Mouse (Mus musculus): ENCODE measurements around the gene Mylk3. TPM values are rescaled to one million over a fixed set of nuclear protein-coding genes. Genes with fewer than 3 reads are reported as not detected.

Mylk3 gene
- polyA plus RNA-seq, 1 experiment: 0.14 TPM

DNA sequence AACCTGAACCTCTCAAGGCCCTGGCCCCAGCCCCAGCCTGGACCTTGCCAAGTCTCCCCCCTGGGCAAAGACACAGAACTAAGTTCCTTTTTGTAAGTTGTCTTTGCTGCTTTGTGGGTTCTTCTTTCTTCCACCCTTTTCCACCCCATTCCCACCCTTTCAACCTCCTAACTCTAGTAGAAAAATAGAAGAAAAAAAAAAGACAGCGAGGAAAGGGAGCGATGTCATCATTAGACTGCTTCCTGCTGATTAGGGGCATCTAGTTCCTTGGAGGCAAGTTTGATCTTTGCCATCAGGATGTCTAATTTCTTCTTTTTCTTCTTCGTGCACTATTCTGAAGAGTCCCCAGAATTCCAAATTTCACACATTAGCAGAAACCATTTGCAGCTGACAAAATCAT lies 73.1 kb downstream of the Mylk3 start:
- no peak for TF ChIP-seq POLR2A (IDR thresholded peaks at IDR 0.05; ENCODE audit: borderline replicate concordance, extremely low read depth, insufficient read depth, insufficient read length, poor library complexity, severe bottlenecking)
- no peak for TF ChIP-seq CTCF (IDR thresholded peaks at IDR 0.05; ENCODE audit: borderline replicate concordance, extremely low read depth, insufficient read depth, insufficient read length)
- DNase-seq (ENCODE audit: low read depth): no peak

DNA sequence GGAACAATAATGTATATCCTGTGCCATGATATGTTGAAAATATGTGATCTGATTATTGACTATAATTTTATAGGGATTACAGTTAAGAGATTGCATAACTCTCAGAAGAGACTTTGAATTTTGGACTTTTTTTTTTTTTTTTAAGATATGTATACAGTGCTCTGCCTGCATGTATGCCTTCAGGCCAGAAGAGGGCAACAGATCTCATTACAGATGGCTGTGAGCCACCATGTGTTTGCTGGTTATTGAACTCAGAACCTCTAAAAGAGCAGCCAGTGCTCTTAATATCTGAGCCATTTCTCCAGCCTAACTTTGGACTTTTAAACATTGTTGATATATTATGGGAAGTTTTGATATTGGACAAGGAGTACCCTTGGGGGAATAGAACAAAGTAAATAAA lies 74.4 kb downstream of the Mylk3 start:
- TF ChIP-seq POLR2A (IDR thresholded peaks at IDR 0.05; ENCODE audit: borderline replicate concordance, extremely low read depth, insufficient read depth, insufficient read length, poor library complexity, severe bottlenecking): no peak
- peak; percentile 46; the same call in 1 of the 2 replicates for TF ChIP-seq CTCF (IDR thresholded peaks at IDR 0.05; ENCODE audit: borderline replicate concordance, extremely low read depth, insufficient read depth, insufficient read length)
- DNase-seq (ENCODE audit: low read depth): peak; percentile 38

DNA sequence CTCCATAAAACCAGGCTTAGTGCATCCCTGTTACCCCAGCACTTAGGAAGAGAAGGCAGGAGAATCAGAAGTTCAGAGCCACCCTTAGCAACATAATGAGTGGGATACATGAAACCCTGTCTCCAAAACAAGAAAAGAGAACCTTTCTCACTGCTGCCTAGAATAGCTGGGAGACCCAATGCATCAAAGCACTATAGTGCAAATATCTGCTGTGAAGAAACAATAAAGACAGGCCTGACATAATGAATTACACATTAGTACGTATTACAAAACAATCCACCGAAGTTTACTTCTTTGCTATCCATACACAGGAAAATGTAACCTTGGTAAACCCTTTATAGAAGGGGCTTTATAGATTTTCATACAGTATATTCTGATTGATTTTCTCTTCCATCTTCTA lies 77.6 kb downstream of the Mylk3 start:
- DNase-seq (ENCODE audit: low read depth): no peak
- TF ChIP-seq POLR2A (IDR thresholded peaks at IDR 0.05; ENCODE audit: borderline replicate concordance, extremely low read depth, insufficient read depth, insufficient read length, poor library complexity, severe bottlenecking): no peak
- no peak for TF ChIP-seq CTCF (IDR thresholded peaks at IDR 0.05; ENCODE audit: borderline replicate concordance, extremely low read depth, insufficient read depth, insufficient read length)

DNA sequence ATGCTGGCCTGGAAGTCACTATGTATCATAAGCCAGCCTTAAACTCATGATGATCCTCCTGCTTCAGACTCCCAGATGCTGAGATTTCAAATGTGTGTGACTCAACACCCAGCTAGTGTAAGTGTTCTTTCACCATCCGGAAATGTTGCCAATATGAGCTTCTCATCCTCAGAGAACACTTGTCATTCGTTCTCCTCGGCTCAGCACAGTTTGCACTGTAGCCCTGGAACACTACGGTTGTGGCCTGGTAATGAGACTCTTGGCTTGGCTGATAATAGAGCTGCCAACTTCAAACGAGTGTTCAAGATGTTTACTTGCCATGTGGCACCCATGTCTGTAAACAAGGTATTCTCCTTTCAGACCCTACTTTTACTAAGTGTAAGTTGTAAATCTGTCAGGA lies 82.6 kb downstream of the Mylk3 start:
- no peak for DNase-seq (ENCODE audit: low read depth)
- TF ChIP-seq CTCF (IDR thresholded peaks at IDR 0.05; ENCODE audit: borderline replicate concordance, extremely low read depth, insufficient read depth, insufficient read length) (no peak), POLR2A (IDR thresholded peaks at IDR 0.05; ENCODE audit: borderline replicate concordance, extremely low read depth, insufficient read depth, insufficient read length, poor library complexity, severe bottlenecking) (no peak)

DNA sequence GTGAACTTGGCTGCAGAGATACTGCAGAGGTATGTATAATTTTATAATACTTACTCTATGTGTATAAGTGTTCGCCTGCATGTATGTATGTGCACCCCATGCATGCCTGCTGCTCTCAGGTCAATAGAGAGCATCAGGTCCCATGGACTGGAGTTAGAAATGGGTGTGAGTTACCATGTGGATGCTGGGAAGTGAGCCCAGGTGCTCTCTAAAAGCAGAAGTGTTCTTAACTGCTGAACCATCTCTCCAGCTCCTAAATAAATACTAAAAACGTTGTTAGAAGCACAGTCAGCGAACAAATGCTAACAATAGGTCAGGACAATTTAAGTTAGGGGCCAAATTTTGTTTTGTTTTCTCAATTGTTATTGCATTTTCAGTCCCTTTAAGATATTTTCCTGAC lies 83.2 kb downstream of the Mylk3 start:
- TF ChIP-seq POLR2A (IDR thresholded peaks at IDR 0.05; ENCODE audit: borderline replicate concordance, extremely low read depth, insufficient read depth, insufficient read length, poor library complexity, severe bottlenecking): no peak
- no peak for TF ChIP-seq CTCF (IDR thresholded peaks at IDR 0.05; ENCODE audit: borderline replicate concordance, extremely low read depth, insufficient read depth, insufficient read length)
- DNase-seq (ENCODE audit: low read depth): no peak

DNA sequence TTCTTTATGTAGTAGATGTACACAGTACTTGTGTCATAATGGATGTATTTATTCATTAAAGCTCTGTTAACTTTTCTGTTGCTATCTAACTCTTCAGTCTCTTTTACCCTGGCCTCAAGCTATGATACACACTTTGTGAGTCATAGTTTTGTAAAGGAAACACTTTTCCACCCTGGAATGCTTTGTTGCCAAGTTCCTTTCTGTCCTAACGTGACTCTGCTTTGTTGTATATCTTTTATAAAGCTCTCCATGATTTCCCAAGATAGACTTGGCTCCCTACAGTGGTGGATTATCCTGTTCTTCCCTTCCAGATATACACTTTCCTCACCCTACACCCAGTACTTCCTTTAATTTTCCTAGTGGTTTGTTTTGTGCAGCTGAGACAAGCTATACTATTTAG lies 84.2 kb downstream of the Mylk3 start:
- no peak for DNase-seq (ENCODE audit: low read depth)
- TF ChIP-seq POLR2A (IDR thresholded peaks at IDR 0.05; ENCODE audit: borderline replicate concordance, extremely low read depth, insufficient read depth, insufficient read length, poor library complexity, severe bottlenecking) (no peak), CTCF (IDR thresholded peaks at IDR 0.05; ENCODE audit: borderline replicate concordance, extremely low read depth, insufficient read depth, insufficient read length) (no peak)

DNA sequence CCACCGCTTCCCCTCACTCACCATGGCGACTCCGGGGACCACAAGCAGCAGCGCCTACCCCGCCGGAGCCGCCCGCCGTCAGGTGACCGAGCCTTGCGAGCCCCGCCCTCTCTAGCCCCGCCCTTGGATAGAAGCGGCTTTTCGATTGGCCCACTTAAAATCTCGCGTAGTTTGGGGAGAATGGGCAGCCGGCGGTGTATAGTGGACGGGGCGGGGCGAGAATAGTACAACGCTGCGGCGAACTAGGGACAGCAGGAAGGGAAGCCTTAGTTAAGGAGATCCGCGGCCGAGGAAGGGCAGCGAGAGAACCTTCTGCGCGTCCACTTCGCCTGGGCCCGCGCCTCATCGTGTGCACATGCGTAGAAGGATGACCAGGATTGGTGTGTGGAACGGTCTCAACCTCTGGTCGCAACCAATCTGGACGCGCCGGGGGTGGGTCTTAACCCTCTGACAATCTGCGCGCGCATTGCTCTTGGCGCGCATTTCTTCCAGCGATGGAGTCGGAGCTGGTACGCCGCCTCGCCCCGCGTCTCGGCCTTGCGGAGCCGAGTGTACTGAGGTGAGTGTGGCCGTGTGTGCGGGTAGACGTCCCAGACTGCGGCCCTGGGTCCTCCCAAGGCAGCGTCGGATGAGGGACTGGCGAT lies 86.6 kb downstream of the Mylk3 start, which contains the start of the genes Orc6 and Vps35:
Orc6 (plus strand) TSS at position 199 of the 644 bp plus-strand sequence.
Vps35 (minus strand) TSS at position 369 of the 644 bp plus-strand sequence.
- TF ChIP-seq POLR2A (IDR thresholded peaks at IDR 0.05; ENCODE audit: borderline replicate concordance, extremely low read depth, insufficient read depth, insufficient read length, poor library complexity, severe bottlenecking): peak; percentile 61; the same call in 1 of the 2 replicates
- TF ChIP-seq CTCF (IDR thresholded peaks at IDR 0.05; ENCODE audit: borderline replicate concordance, extremely low read depth, insufficient read depth, insufficient read length): no peak
- DNase-seq (ENCODE audit: low read depth): peak; percentile 99

DNA sequence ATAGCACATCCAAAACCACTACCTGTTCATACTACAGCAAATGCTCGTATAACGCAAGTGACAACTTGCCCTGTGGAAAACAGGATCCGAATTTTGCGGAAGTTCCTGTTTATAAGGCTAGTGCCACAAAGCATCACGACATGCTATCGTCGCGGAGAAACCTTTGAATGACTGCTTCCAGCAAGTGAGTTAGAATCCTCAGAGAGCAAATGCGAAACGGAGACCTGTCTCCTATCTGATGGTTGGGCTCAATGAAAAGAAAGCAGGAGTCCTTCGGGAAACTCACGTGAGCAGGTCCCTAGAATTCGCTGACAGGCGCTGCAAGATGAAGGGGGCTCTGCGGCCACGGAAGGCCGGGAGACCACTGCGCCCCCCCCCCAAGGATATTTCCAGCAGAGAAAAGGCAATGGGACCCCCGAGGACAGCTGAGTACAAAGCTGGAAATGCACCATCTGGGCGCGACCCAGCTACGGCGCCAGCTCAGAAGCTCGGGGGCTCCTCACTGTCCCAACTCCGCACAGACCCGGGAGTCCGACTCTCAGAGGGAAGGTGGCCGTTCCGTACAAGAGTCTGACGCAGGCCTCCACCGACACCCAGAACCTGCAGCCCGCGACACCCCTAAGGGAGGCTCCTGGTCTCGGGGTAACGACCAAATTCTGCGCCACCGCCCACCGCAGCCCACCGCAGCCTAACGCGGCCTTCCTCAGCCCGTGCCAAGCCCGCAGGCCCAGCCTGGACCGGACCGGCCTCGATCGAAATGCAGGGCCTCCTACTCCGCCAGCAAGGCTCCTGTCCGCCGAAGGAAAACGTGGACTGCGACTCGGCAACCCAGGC lies 87.3 kb downstream of the Mylk3 start:
- DNase-seq (ENCODE audit: low read depth): peak; percentile 46
- TF ChIP-seq POLR2A (IDR thresholded peaks at IDR 0.05; ENCODE audit: borderline replicate concordance, extremely low read depth, insufficient read depth, insufficient read length, poor library complexity, severe bottlenecking): no peak
- no peak for TF ChIP-seq CTCF (IDR thresholded peaks at IDR 0.05; ENCODE audit: borderline replicate concordance, extremely low read depth, insufficient read depth, insufficient read length)

DNA sequence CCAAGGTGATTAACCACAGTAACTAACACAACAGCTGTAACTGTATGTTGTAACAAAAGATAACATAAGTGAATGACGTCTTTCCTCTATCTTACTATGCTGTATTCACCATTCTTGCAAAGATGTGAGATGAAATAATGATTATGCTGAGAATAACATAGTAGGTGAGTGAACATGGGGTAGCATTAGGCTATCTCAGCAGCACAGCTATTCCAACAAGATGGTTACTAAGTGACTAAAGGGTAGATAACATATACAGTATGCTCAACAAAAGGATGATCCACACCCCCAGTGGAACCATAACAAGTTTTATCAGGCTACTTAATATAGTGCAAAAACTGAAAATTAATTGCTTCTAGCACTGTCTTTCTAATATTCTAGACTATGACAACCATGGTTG lies 99.3 kb downstream of the Mylk3 start:
- TF ChIP-seq CTCF (IDR thresholded peaks at IDR 0.05; ENCODE audit: borderline replicate concordance, extremely low read depth, insufficient read depth, insufficient read length) (no peak), POLR2A (IDR thresholded peaks at IDR 0.05; ENCODE audit: borderline replicate concordance, extremely low read depth, insufficient read depth, insufficient read length, poor library complexity, severe bottlenecking) (no peak)
- no peak for DNase-seq (ENCODE audit: low read depth)

Other genes with a start within 250 kb of the Mylk3 start
- gene Cks1brt, start 234.4 kb downstream of the Mylk3 start, polyA plus RNA-seq (2012; rRNA removed): not detected in 2 replicates
- gene Olfr371, start 160.4 kb downstream of the Mylk3 start, polyA plus RNA-seq (2012; rRNA removed): not detected in 2 replicates
- 64.2 and 82.1 TPM in 2 replicates for gene Orc6, start 86.7 kb downstream of the Mylk3 start, polyA plus RNA-seq (2012; rRNA removed)
- gene Vps35, start 86.5 kb downstream of the Mylk3 start, polyA plus RNA-seq (2012; rRNA removed): 78.9 and 81.3 TPM in 2 replicates
- 18.5 and 21.1 TPM in 2 replicates for gene 4921524J17Rik, start 46.5 kb upstream of the Mylk3 start, polyA plus RNA-seq (2012; rRNA removed)
- 29.6 and 34.2 TPM in 2 replicates for gene Gpt2, start 106.2 kb upstream of the Mylk3 start, polyA plus RNA-seq (2012; rRNA removed)
- gene Dnaja2, start 169.0 kb upstream of the Mylk3 start, polyA plus RNA-seq (2012; rRNA removed): 44.7 and 78.5 TPM in 2 replicates

All from brain, embryonic 14.5 days (tissue).